Mouse (Mus musculus) megakaryocyte, embryonic 14.5 days (primary cell): ENCODE measurements around the gene Car10.

Experiments used
- FLI1 ChIP-seq: IDR thresholded peaks from 2 replicates; pipeline ENCODE4 v1.6.1; 2012; ENCODE audit warnings: low read length, inconsistent platforms, mixed read lengths
- GATA1 ChIP-seq: IDR thresholded peaks from 3 replicates; pipeline ENCODE4 v1.6.1; 2012; ENCODE audit warnings: mixed read lengths, low read length, inconsistent platforms, borderline replicate concordance

DNA sequence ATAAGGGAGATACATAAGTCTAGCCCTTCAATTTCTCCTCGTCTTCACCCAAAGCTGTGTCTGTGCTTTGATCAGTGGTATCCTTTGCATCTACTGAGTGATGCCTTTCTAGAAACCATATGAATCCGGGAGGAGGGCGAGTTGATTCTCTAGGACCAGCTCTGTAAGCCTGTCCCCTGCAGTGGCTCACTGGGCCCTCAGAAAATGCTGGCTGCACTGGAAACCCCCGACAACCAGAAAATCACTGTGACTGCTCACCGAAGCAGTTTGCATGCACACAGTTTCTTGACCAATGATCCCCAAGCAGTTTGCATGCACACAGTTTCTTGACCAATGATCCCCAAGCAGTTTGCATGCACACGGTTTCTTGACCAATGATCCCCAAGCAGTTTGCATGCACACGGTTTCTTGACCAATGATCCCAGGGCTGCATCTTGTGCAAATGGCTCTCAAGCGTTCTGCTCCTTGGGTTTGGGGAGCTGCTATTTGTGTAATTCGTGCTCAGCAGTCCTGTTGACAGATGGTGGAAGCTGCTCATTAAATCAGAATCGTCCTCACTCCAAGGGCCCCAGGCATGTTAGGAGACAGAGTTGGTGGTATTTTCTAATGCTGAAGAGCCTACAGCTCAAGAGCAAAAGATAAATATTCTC, 23.1 kb downstream of the Car10 start:
- TF ChIP-seq GATA1 (no peak), FLI1 (no peak)
